ENCODE assay signal across 16 mouse cellular contexts in genomic region chr16:22106012-22106584, GRCm38 (mm10). TPM values are rescaled to one million over a fixed set of nuclear protein-coding genes. Genes with fewer than 3 reads are reported as not detected.
A peak's percentile ranks its signal among the peaks of the same experiment; 100 is the strongest.
DNase-seq lines count a peak whose midpoint lies in the region; ATAC-seq and TF ChIP-seq lines count a peak whose summit lies in the region.
"Had no signal": no experiment of that assay in that cellular context is flagged by ENCODE, and none has a peak within 500 bp of the region (broad histone marks: within the 10 kb centered on the region; RNA-seq: fewer than 3 reads in every experiment).

No protein-coding gene starts in this region.

- H3K9ac ChIP-seq in kidney, postnatal 0 days (ENCODE audit: low read depth, low read length) = no peak overlapping the region
- no peak overlapping the region for H3K9ac ChIP-seq in CH12.LX (ENCODE audit: insufficient read depth, low read depth)
- H3K9ac ChIP-seq in kidney, embryonic 15.5 days = no peak overlapping the region
- H3K9ac ChIP-seq: forebrain, embryonic 15.5 days; hindbrain, embryonic 12.5 days; neural tube, embryonic 12.5 days had no signal

- H3K9me3 ChIP-seq in kidney, postnatal 0 days (replicated peaks; ENCODE audit: low read length) = no peaks in the 10 kb centered on the region
- H3K9me3 ChIP-seq in CH12.LX (replicated peaks; ENCODE audit: low read length) = no peaks in the 10 kb centered on the region
- no peaks in the 10 kb centered on the region for H3K9me3 ChIP-seq in kidney, embryonic 15.5 days (replicated peaks)
- H3K9me3 ChIP-seq: forebrain, embryonic 15.5 days; hindbrain, embryonic 12.5 days; neural tube, embryonic 12.5 days had no signal

- no peak for ATAC-seq in kidney, postnatal 0 days (replicated peaks; ENCODE audit: low FRiP score, low read depth)
- ATAC-seq in kidney, embryonic 15.5 days (replicated peaks; ENCODE audit: low FRiP score) = no peak
- ATAC-seq: forebrain, embryonic 15.5 days had no signal

- in situ Hi-C loops in CH12.LX (cut with MboI; ENCODE audit: low pct_ligation_motif_present, low pct_unique_long_range_greater_than_20kb, low sequenced_read_pairs) = no loop called here

- dilution Hi-C loops in CH12.LX (cut with MboI; ENCODE audit: extremely low pct_ligation_motif_present, extremely low pct_unique_long_range_greater_than_20kb, low sequenced_read_pairs) = no loop called here

- no peaks in the 10 kb centered on the region for H3K79me2 ChIP-seq in CH12.LX (replicated peaks; ENCODE audit: control insufficient read depth, extremely low read depth, insufficient read depth, poor library complexity, severe bottlenecking)

- peak; percentile 42 for TF ChIP-seq CTCF in kidney, postnatal 0 days (IDR thresholded peaks at IDR 0.05; ENCODE audit: low read depth)
- peak in 1 of 2 experiments; percentile 65; a peak in 2 of 4 replicates for TF ChIP-seq CTCF in CH12.LX (conservative IDR thresholded peaks at IDR 0.05 in 1 of 2, IDR thresholded peaks at IDR 0.05 in 1 of 2; ENCODE audit: low read depth in 2 of 2, low read length in 2 of 2)

- H3K4me2 ChIP-seq in kidney, postnatal 0 days (ENCODE audit: low read length) = no peak overlapping the region
- no peak overlapping the region for H3K4me2 ChIP-seq in CH12.LX (ENCODE audit: insufficient read depth, low read depth, poor library complexity, severe bottlenecking)
- no peak overlapping the region for H3K4me2 ChIP-seq in kidney, embryonic 15.5 days
- H3K4me2 ChIP-seq: forebrain, embryonic 15.5 days; hindbrain, embryonic 12.5 days; midbrain, embryonic 11.5 days; neural tube, embryonic 12.5 days had no signal

- H3K4me3 ChIP-seq in kidney, postnatal 0 days (replicated peaks; ENCODE audit: low read depth, low read length) = no peak overlapping the region
- no peak overlapping the region for H3K4me3 ChIP-seq in CH12.LX (replicated peaks in 1 of 3; ENCODE audit: low read depth in 2 of 3, low read length in 2 of 3, poor library complexity in 1 of 3)
- no peak overlapping the region for H3K4me3 ChIP-seq in kidney, embryonic 15.5 days (replicated peaks)
- H3K4me3 ChIP-seq: forebrain, embryonic 15.5 days; hindbrain, embryonic 12.5 days; neural tube, embryonic 12.5 days had no signal

- TF ChIP-seq POLR2A in CH12.LX (IDR thresholded peaks at IDR 0.05; ENCODE audit: low read depth, low read length) = no peak

- DNase-seq in kidney, postnatal 0 days (ENCODE audit: low spot score) = no peak
- DNase-seq in kidney, adult 18-20 months = no peak
- peak; percentile 37 for DNase-seq in 3T3-L1 (ENCODE audit: low read depth, low spot score)
- DNase-seq in CH12.LX (ENCODE audit: extremely low read depth) = peak; percentile 24
- DNase-seq in adipocyte (ENCODE audit: low spot score) = peak; percentile 19
- DNase-seq in urinary bladder, postnatal 10 days (ENCODE audit: low spot score) = no peak
- DNase-seq: cerebellum, adult 9-10 months; gastrocnemius, postnatal 25 days; right cerebral cortex, adult 18-20 months had no signal

- no peaks in the 10 kb centered on the region for H3K27me3 ChIP-seq in kidney, postnatal 0 days (ENCODE audit: insufficient read depth, low read length)
- H3K27me3 ChIP-seq in CH12.LX (replicated peaks) = peaks cover 2% of the 10 kb centered on the region
- H3K27me3 ChIP-seq in kidney, embryonic 15.5 days = no peaks in the 10 kb centered on the region
- H3K27me3 ChIP-seq: forebrain, embryonic 15.5 days; hindbrain, embryonic 12.5 days; neural tube, embryonic 12.5 days had no signal

- 81% methylated on average over 6 of the region's 6 CpGs for WGBS in kidney, postnatal 0 days
- 84% methylated on average over 6 of the region's 6 CpGs for WGBS in kidney, embryonic 15.5 days

- no peak overlapping the region for H3K27ac ChIP-seq in kidney, postnatal 0 days
- no peak overlapping the region for H3K27ac ChIP-seq in CH12.LX (ENCODE audit: insufficient read depth, low read depth)
- no peak overlapping the region for H3K27ac ChIP-seq in kidney, embryonic 15.5 days
- H3K27ac ChIP-seq: forebrain, embryonic 15.5 days; hindbrain, embryonic 12.5 days; macrophage; neural tube, embryonic 12.5 days had no signal

- H3K4me1 ChIP-seq in kidney, postnatal 0 days (replicated peaks; ENCODE audit: insufficient read depth, low read length) = peaks cover 4% of the 10 kb centered on the region; the same call in 1 of the 2 replicates
- H3K4me1 ChIP-seq in CH12.LX (ENCODE audit: control insufficient read depth in 1 of 2, insufficient read depth in 2 of 2) = peaks cover 0 to 9% of the 10 kb centered on the region in 2 experiments; a peak in 3 of 4 replicates
- H3K4me1 ChIP-seq in kidney, embryonic 15.5 days = peaks cover 17% of the 10 kb centered on the region
- H3K4me1 ChIP-seq: forebrain, embryonic 15.5 days; hindbrain, embryonic 12.5 days; neural tube, embryonic 12.5 days had no signal

- H3K36me3 ChIP-seq in kidney, postnatal 0 days (ENCODE audit: insufficient read depth, low read length) = no peaks in the 10 kb centered on the region
- no peaks in the 10 kb centered on the region for H3K36me3 ChIP-seq in CH12.LX (replicated peaks in 1 of 2; ENCODE audit: control insufficient read depth in 1 of 2, insufficient read depth in 1 of 2, low read length in 1 of 2)
- peaks cover 9% of the 10 kb centered on the region for H3K36me3 ChIP-seq in kidney, embryonic 15.5 days
- H3K36me3 ChIP-seq: forebrain, embryonic 15.5 days; hindbrain, embryonic 12.5 days; neural tube, embryonic 12.5 days had no signal

- TF ChIP-seq RAD21 in CH12.LX (IDR thresholded peaks at IDR 0.05; ENCODE audit: low read depth, low read length) = peak; percentile 67

- TF ChIP-seq EP300 in CH12.LX (IDR thresholded peaks at IDR 0.05; ENCODE audit: low read length) = no peak

TF ChIP-seq in CH12.LX, 34 proteins besides CTCF, POLR2A, EP300 and RAD21:
- TF ChIP-seq SMC3 (IDR thresholded peaks at IDR 0.05; ENCODE audit: low read depth, low read length) (peak; percentile 44), CHD2 (IDR thresholded peaks at IDR 0.05; ENCODE audit: low read length) (no peak), MAFK (IDR thresholded peaks at IDR 0.05; ENCODE audit: insufficient replicate concordance, low read length) (no peak), TBP (conservative IDR thresholded peaks at IDR 0.05; ENCODE audit: low read depth, low read length) (peak; percentile 78), MYC (IDR thresholded peaks at IDR 0.05; ENCODE audit: low read depth, low read length) (no peak), BHLHE40 (IDR thresholded peaks at IDR 0.05; ENCODE audit: low read depth, low read length) (no peak)

RNA-seq across cellular contexts. Expression of gene Igf2bp2, which starts 57.0 kb away (rescaled TPM):
- 34.8 and 35.0 TPM in 2 replicates for polyA plus RNA-seq in kidney, postnatal 0 days (2015; fragmentation: Nextera tagmentation; extraction: Ambion mirVana)
- total RNA-seq in CH12.LX (2012; rRNA removed) = 0.25 and 0.51 TPM in 2 replicates
- 0.22 and 0.43 TPM in 2 replicates for total RNA-seq in CH12.LX (2014; rRNA removed)
- polyA plus RNA-seq in CH12.LX (2012; ENCODE audit: insufficient read length, low read depth) = 1.3 and 1.5 TPM in 2 replicates
- 97.9 and 103 TPM in 2 replicates for polyA plus RNA-seq in kidney, embryonic 15.5 days (2015; fragmentation: Nextera tagmentation; extraction: Ambion mirVana)
- total RNA-seq: monocyte, adult 5-6 weeks had no signal

Comparison
In these comparisons a context has a peak if more than half of its experiments do, and no peak if none do; other contexts are left out.
1. DNase-seq: peak in 3T3-L1 (single experiment), CH12.LX (single experiment) and adipocyte (single experiment); none in kidney, postnatal 0 days (single experiment), kidney, adult 18-20 months (single experiment) and urinary bladder, postnatal 10 days (single experiment).
2. RNA of gene Igf2bp2, which starts 57.0 kb away (polyA plus RNA-seq): 97.9 to 103 TPM in kidney, embryonic 15.5 days and 34.8 to 35.0 TPM in kidney, postnatal 0 days; 1.3 to 1.5 TPM in CH12.LX; every median in the first group is over 10 times any median in the second.